Mouse (Mus musculus): Measurements from ENCODE around the gene Ces1a.
A peak's percentile ranks its signal among the peaks of the same experiment; 100 is the strongest.

The Ces1a gene

DNA sequence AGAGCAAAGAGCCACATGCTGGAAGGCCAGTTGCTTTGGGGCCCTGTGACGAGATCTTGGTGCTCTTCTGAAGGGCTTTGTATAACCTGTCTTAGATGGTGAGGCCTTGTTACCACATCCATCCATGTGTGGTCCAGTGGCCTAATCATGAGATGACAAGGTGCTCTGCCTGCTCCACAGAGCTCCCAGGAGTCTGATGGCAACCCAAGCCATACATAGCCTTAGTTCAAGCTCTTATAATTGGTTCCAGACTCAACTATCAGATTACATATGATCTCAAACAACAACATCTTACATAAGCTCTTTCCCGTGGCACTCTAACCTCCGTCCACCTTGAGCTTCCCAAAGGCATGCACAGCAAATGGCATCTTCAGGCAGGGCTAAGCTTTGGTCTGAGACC lies at the start of gene Ces1a:
TSS of gene Ces1a (minus strand) at position 101 of the 400 bp plus-strand sequence.
- DNase-seq = no peak

DNA sequence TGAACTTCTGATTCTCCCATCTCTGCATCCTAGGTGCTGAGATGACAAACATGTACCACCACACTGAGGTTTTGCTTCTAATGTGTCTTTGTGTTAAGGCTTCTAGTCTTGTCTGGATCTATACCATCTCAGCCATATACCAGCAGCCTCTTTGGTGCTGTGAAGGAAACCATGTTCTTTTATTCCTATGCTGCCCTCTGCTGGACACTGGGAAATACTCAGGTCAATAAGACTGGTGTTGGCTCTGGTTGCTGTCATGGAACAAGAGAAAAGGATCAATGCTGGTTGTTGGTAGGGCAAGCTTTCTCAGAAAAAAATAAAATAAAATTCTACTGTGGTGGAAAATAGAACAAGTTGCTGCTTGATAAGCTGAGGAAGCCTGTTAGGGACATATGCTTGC lies 47.4 kb upstream of the Ces1a start:
- no peak for DNase-seq

DNA sequence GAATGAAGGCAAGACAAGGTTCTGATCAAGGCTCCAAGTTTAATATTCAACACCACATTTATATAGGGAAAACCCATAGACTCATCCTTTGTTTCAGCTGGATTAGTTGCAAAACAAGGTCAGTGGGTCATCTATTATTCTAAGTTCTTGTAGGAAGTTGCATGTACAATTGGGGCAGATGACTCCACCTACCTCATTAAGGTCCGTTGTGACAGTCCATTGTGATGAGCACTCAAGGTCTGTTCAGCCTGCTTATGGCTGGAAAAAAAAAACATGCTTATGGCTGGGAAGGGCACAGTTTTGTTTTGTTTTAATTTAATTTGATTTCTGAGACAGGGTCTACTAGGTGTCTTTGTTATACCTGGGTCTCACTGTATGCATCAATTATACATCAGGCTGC lies 43.3 kb upstream of the Ces1a start:
- DNase-seq = no peak

DNA sequence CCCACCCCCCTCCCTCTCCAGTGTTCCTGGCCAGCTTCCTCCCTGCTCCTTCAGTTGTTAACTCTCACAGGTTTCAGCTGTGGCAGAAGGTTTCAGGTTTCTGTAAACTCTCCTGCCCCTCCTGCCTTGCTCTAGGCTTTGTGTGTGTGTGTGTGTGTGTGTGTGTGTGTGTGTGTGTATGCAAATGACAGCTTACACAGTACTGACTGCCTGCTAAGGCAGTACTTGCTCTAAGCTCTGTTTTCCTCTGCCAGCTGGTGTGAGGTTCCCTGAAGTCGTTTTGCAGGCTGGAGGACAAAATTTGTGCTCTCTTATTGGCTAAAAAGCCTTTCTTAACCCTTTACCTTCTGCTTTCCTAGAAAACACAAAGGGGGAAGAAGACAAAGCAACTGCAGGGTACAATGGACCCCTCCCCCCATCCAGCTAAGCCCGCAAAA lies 40.7 kb upstream of the Ces1a start:
- no peak for DNase-seq

DNA sequence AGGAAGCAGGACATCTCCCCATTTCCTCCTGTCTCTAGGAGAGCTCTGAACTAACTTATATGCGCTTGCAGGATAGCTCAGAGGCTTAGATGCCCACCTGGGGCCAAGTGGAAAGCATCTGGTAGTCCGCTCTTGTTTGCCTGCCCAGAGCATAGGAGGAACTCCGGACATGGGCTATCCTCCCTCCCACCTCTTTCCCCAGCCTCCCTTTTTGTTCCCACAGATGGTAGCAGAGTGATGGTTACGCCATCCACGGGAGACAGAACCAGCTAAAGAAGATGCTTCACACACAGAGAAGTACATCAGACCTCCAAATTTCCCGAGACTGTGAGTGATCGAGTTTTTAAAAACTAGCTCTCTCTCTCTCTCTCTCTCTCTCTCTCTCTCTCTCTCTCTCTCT lies 40.2 kb upstream of the Ces1a start:
- DNase-seq = no peak

DNA sequence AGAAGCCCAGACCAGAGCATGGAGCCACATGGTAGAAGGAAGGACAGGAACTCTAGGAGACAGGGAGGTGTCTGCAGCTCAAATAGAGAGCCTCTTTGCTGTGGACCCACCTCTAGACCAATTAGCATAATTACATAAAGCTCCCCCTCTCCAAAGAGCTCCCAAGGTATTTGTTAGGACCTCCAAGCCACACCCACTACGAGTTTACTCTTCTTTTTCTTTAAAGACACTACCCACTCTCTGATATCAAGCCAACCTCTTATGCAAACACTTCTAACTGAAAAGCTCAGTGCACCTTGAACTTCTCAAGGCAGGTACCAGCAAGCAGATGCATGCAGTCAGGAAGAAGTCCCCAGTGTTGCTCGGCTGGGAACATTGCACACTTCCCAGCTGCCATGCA lies 31.9 kb upstream of the Ces1a start, which contains the start of gene Ces1b:
TSS of gene Ces1b (minus strand) at position 131 of the 400 bp plus-strand sequence.
- DNase-seq = no peak

DNA sequence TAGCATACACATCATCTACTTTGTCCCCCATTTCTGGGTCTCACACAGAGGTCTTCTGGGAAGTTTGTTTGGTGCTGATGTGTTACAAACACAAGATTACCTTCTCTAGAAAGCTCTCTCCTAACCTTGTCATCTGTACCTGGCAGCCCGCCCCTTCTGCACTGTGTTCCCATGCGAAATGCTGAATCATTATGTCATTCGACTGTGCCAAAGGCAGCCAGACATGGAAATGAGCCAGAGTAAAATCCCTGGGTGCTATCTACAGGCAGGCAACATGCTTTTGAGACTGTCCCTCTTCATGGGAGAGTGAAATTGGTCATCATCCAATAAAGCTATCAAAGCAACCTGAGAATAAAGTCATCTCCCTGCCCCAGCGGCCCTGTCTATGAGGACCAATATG lies 27.3 kb upstream of the Ces1a start:
- DNase-seq = no peak

DNA sequence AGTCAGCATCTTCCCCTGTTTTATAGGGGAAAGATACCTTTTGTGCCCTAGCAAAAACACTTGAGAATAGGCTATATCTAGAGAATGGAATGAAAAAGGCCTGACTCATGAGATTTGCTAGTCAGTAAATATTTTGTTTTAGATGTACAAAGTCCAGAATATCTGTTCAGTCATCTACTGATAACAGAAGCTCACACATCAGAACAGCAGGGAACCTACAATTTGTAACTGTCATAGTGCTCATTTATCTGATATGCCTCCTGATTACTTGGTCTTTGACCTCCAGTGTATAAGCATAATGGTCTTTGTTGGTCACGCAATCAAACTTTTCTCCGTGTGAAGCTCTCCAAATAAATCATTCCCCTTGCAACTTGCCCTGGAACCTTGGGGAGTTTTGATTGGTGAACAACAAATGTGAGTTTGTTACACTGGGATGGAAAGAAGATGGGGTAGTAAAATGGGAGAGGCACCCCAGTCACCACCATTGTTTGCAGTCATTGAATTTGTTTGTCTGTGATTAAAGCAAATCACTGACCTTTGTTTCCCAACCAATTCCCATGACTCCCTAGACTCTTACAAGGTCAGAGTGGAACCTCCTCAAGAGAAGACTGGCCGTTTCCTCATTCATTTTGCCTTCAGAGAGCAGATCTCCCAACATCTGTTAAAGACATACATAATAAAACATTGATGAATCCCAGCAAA lies 15.6 kb upstream of the Ces1a start:
- no peak for DNase-seq

DNA sequence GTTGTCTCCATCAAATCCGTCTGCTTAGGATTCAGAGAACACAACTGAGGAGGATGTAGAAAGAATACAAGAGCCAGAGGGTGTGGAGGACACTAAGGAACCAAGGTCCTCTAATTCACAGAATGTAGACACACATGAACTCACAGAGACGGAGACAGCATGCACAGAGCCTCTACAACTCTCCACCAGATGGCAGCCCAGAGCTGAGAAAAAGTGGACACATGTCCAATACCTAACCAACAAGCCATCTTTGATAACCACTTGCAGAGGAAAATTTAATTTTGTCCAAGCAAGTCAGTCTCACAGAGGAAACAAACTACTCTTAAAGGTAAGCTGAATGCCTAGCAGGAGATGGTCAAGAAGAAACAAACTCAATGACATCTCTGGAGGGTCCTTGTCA lies 11.2 kb upstream of the Ces1a start:
- DNase-seq = peak; percentile 18

DNA sequence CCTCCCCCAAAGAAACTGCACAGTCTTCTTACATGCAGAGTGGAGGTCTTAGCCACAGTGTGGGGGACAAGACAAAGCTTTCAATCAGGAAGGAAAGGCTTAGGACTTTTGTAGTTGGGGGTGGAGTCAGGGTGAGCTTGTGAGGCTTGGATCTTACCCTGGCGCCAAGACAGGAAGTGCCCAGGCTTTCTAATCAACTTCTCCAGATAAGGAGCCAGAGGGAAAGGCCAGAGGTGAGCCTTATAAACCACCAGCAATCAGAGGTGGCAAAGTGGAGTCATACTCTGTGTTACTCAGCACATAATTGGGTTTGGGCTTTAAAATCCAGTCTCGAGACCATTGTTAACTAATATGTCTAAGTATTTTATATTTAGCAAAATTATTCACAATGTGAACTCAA lies 7.2 kb upstream of the Ces1a start:
- no peak for DNase-seq

DNA sequence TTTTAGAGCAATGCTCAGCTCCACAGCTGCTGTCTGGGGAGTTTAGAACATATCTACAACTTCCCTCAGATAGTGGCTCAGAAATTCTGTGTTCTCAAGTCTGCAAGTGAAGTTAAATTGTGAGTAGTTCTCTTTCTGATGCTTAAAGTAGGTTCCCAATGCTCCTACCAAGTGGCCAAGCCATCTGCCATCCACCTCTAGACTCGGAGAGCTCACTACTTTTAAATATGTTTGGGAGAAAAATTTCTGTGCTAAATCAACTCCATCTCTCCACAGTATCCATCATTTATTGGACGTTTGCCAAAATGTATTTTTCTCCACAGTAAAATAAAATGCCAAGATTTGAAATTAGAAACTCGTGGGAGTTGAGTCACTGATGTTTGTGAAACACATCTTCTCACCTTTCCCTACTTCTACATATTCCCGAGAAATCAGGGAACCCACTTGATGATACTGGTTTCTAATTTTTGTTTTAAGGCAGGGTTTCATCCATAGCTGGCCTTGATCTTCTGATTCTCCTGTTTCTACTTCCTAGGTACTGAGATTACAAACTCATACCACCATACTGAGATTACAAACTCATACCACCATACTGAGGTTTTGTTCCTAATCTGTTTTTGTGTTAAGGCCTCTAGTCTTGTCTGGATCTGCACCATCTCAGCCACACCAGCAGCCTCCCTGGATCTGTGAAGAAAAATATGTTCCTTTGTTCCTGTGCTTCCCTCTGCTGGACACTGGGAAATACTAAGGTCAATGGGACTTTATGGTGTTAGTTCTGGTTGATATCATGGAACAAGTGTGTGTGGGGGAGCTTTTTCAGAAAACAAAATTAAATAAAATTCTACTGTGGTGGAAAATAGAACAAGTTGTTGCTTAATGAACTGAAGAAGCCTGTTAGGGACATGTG lies 771 bp upstream of the Ces1a start:
- no peak for DNase-seq

DNA sequence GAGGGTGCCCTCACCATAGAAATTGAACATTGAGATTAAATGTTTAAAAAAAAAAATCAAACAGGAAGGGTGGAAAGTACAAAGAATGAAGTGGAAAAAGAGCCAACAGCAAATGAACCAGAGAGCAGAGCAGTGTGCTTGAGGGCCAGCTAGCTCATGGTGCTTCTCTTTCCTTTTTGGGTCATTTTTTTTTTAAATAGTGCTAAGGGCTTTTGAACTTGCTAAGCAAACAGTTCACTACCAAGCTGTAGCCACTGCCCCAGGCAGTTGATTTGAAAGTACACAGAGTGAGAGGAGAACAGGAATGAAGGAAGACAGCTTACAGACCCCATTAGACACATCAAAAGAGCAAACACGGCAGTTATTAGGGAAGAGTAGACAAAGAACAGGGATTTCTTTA lies 4.9 kb downstream of the Ces1a start:
- no peak for DNase-seq

DNA sequence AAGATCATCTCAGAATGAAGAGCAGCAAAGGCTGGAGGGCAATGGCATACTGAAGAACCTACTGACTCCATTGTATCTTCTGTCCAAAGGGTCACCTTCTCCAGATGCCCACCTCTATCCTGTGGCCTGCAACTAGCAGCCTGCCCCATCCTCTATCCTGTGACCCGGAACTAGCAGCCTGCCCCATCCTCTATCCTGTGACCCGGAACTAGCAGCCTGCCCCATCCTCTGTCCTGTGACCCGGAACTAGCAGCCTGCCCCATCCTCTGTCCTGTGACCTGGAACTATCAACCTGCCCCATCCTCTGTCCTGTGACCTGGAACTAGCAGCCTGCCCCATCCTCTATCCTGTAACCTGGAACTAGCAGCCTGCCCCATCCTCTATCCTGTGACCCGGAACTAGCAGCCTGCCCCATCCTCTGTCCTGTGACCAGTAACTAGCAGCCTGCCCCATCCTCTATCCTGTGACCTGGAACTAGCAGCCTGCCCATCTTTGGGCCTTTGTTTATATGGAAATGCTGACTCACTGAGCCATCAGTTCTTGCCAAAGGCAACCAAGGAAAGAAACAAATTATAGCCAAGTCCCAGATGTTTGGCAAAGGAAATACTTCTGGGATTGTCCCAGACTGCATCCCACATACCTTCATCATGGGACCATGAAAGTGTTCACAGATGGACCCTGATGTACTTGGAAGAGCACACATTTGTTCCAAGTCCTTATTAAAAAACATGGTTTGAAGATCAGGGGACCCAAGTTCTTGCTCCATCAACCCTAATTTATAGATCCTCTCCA lies 7.0 kb downstream of the Ces1a start:
- peak; percentile 11 for DNase-seq

DNA sequence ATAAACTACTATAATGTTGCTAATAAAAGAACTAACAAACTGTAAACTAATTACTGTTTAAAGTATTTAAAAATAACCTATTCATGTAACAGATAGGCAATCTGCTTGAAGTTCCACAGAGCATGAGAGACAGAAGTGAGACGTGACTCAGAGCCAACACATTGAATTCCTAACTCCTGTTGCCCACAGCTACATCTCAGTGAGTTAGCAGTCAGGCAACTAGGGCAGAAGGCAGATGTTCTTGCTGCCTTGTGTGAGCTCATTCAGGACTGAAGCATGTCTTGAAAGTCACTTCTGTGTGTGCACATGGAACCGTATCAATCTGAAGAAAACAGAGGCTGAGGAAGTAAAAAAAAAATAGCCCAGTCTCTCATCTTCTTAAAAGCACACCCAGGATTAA lies 7.7 kb downstream of the Ces1a start:
- DNase-seq = no peak

DNA sequence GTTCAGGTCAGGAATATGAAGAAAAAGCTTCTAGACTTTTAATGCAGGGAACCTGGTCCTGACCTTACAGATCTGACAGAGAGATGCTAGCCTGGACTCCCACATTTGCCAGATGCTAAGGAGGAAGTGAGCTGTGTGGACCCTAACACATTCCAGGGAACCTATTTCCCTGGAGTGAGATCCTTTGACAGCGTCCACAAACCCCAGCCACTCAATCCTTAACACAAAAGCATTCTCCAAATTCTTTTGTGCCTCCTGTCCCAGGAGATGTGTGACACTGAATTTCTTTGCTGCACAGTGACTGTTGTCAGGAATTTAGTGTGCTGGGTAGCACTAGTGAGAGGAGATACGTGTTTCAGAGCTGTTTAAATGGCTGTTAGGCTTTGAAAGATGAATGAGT lies 9.2 kb downstream of the Ces1a start:
- no peak for DNase-seq

DNA sequence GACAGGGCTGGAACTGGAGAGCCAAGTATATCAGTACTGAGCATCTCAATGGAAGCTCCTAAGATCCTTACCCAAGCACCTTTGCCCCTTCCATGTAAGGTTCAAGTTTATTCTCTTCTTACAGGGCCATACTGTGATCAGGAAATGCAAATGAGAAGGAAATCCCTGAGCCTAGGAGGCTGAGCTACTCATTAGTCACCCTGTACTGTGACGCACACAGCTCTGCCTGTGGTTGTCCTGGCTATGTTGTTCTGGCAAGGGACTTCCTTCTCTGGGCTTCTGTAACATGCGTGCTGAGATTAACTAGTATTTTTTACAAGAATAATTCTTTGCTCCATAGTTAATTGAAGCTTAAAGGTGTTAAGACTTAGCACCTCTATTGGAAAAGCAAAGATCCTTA lies 17.3 kb downstream of the Ces1a start:
- no peak for DNase-seq

DNA sequence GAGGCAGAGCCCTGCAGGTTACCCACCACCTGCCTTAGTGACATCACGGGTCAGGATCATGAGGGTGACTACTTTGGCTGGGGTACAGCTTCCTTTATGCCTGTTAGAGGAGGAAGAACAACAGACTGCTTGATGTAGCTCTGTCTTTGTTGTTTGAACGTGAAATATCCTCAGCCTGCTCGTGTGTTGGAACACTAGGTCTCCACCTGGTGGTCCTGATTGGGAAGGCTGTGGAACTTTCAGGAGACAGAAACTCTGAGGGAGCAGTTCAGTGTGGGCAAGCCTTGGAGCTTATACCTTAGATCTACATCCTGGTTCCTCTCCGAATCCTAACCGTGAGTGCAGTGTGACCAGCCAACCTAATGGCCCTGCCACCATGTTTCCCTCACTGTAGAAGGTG lies 26.3 kb downstream of the Ces1a start:
- DNase-seq = no peak

DNA sequence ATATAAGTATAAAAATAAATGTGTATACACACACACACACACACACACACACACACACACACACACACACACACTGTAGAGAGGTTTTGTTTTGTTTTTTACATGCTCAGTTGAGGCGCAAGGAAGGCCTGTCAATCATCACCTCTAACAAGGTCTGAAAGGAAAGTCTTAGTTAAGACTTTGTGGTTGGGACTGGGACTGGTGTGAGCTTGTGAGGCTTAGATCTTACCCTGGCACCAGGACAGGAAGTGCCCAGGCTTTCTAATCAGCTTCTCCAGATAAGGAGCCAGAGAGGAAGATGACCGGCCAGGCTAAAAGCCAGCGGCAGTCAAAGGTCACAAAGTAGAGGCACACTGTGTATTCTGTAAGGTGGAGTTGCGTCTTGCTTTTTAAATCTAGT lies 33.7 kb downstream of the Ces1a start:
- no peak for DNase-seq

DNA sequence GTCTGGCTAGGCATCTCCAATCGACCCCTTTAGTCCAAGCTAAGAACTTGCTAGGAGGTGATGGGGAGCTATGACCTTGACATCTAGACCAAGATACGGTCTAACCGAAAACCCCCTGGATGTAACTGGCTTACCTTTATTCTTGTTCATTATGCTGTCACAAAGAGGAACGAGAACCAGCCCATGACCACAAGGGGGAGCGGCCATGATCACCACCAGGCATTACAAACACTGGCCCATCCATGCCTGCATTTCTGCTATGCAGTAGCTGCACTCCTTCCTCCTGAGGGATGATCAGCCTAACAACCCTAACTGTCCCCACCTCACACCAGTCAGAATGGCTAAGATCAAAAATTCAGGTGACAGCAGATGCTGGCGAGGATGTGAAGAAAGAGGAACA lies 35.8 kb downstream of the Ces1a start:
- no peak for DNase-seq

DNA sequence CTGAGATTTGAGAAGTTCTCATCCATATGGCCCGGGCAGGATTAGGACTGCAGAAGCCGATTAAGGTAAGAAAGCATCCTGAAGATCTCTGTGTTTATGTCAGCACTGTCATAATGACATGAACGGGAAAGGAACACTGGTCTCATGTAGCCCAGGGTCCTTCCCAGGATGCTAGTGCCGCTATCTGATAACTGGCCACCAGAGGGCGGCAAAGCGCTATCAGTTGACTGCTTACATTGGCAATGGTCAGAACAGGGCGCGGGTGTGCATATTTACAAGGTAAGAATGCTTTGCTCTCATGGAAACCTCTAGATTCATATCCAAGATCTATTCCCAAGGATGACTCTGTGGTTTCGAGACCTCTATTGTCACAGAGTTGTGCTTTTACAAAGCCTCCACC lies 36.6 kb downstream of the Ces1a start:
- DNase-seq = peak; percentile 56

DNA sequence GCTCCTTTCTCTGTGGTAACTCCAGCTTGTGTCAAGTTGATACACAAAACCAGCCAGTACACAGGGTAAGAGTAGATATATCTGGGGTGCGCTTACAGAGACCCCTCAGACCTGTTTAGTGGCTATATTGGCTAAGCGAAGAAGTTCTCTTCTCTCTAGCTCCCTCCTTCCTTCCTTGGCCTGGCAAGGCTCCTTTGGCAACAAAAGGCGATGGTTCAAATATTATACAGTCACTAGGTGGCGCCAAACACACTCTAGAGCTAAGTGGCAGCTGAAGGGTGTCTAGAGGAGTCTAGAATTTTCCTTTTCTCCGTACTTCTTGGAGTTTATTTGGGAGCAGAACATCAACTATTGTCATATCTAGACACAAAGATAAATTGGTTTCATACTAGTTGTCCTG lies 37.7 kb downstream of the Ces1a start:
- DNase-seq = no peak

DNA sequence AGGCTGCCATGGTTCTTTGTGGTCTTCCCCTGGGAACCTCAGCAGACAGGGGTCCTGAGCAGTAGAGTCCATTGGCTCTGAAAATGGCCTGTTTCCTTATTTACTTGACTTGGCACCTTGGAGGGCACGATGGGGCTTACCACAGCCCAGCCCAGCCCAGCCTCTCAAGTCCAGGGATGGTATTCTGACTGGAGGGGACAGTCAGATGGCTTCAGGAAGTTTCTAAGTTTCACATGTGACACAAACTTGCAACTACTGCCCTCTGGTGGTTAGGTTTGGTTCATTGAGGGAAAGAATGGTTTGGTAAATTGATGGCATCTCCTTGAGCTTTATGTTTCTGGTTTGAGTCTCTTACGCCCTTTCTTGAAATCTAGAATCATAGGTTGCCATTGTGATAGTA lies 49.4 kb downstream of the Ces1a start:
- peak; percentile 8 for DNase-seq

DNA sequence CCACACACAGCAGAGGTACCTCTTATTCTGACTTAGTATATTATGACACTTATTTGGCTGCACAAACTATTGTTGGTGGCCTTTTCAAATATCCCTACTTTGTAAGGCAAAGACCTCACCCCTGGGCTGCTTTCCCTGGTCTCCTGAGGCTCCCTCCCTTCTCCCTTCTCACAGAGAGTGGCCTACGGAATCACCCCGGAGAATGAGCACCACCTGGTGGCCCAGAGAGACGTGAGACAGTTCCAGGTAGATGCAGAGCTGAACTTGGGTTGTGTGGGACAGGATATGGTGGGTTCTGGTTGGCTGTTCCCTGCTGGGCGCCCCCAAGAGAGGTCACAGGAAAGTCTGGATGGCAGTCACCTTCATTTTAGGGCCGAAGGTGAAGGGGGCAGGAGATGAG lies 51.2 kb downstream of the Ces1a start:
- DNase-seq = no peak

DNA sequence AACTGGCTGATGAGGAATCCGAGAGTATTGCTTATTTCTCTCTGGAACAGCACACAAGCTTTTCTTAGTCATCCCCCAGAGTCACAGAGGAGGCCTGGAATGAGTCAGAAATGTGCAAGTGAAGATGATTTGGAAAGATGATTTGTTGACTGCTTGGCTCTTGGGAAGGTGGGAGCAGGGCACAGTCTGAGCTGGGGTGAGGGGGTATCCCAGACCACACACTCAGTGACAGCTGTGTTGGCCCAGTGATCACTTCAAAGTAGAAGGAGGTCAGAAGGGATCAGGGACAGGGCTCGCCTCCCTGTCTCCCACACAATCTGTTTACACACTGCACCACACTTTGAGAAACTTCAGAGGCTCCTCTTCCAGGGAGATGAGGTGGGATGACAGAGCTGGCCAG lies 63.6 kb downstream of the Ces1a start:
- DNase-seq = no peak
